Mouse (Mus musculus) left cerebral cortex, adult 9 months (tissue): ENCODE measurements around the gene Cfap73.

ENCODE experiments used
- DNase-seq, 2 experiments: peaks; one replicate each; pipeline ENCODE4 v3.0.0; 2022; ENCODE audit warnings: low spot score in 2 of 2

The Cfap73 gene

GRCm38 (mm10) chr5:120586741-120587615, 47.1 kb downstream of the Cfap73 start:
- DNase-seq, result no peak

DNA sequence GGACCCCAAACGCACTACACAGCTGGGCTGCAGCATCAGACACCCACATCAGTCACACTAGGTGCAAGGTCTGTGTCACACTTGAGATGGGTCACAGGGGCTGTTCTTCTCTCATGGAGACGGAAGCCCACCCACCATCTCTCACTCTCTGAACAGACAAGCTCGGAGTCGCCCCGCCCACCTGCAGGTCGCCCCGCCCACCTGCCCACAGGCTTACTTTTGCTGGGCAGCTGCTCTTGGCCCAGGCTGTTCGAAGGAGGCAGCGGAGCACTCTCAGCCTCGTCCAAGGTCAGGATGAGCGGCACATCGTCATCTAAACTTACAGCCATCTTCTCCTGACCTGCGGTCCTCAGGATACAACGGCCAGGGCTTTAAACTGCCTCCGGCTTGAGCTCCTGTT, 49.1 kb downstream of the Cfap73 start:
- DNase-seq, result no peak

DNA sequence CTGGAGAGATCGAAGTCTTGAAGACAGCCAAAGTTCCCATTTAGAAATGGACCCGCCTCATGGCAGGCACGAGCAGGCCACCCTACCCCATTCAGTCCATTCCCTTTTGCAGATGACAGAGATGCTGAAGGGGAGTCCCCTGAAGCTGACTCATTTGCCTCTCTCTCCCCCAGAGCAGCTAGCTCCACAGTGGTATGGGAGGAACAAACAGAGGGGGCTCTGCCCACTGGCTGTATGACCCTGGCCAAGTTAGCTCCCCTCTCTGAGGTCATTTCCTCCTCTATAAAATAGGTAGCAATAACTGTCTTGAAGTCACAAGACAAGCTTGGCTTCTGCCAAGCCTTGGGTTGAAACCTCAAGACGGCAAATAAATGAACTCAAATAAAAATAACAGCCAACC, 50.5 kb downstream of the Cfap73 start:
- no peak for DNase-seq

DNA sequence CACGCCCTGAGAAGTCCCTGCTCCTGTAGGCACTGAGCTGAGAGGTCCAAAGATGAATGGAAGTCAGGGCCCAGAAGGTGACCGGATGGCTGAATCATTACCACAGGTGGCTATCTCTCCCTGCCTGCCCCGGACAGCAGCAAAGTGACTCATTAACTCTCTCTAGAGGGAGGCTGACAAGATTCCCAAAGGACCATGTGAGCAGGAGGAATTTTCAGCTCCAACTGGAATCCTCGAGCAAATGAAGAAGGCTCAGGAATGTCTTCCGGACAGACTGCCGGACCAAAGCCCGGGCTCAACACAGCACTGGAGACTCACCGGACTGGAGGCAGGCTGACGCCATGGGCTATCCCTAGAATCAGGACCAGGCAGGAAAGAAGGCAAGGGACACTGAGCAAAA, 52.0 kb downstream of the Cfap73 start:
- no peak for DNase-seq

DNA sequence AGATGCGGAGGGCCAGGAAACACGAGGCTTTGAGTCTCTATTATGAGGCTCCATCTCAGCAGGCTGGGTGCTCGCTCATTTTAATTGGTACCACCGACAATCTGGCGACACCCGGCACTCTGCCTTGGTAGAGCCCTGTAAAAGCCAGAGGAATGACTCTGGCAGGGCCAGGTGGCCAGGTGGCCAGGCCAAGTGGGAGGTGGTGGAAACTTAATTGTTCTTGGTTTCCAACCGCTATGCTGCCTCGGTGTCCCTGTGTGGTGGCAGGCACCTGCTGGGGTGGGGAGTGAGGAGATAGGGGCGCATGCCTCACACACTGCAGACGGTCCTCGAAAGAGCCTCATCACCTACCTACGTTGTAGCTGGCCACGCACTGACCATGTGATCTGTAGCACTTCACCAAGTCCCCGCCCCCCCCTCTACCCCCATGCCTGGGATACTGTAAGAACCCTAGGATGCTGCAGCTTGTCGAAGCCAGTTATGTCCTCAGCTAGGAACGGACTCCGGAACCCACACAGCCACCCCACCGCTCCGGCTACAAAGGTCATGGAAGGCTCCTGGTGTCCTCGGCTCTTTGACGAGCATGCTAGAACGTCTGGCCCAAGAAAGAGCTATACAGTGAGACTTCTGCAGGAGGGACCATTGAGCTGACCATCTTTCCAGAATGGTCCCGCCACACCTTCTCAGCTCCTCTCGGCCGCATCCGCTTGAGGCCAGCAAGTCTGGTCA, 54.0 kb downstream of the Cfap73 start:
- no peak for DNase-seq

DNA sequence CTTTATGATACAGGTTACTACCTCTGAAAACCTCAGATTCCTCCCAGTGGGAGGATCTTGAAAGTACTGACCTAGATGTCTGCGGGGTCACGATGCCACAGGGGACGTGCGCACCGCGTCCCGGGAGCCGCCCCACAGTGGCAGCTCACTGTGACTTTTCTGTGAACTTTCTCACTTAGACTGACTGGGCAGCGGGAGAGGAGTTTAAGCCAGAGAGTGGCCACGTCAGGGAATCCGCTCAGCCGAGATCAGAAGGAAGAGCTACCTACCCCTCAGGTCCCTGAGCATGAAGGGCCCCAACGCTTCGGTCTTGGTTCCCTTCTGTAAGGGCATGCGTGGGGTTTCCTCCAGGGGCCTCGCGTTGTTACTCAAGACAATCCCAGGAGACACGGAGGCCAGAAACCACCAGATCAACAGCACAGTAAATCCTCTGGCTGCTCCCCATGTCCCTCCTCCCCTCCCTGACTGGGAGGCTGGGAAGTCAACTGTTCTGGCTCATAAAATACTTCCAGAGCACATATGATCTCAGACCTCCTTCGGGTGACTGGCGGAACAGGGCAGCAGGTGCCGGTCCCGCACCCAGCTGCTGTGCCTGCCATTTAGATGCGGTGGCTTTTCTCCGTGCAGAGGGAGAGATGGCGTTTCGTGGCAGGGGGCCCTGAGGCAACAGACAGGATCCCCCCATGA, 54.7 kb downstream of the Cfap73 start:
- DNase-seq, result no peak

DNA sequence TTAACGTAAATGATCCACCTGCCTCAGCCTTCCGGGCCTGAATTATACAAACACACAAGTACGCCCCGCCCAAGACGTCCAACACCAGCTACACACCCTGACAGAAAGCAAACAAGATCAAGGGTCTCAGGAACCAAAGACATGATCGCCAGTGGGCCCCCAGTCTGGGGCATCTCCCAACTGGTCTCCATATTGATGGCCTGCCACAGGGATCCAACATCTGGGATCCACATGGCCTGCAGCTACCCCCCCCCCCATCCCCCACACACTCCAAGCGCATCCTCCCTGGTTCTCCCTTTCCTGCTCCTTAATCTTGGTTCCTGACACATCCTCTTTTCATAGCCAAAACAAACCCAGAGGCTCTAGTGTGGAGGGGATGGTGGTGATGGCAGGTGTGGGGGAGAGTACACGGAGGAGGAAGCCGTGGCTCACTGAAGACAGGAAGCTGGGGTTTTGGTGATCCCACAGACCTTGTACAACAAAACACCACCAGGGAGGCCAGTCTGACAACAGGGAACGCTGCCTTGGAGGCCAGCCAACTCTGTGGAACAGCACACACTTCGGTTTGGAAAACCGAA, 55.4 kb downstream of the Cfap73 start:
- DNase-seq, result no peak
